Mouse (Mus musculus): ENCODE data around the gene Ltb. TPM values are rescaled to one million over a fixed set of nuclear protein-coding genes. Genes with fewer than 3 reads are reported as not detected.
A peak's percentile ranks its signal among the peaks of the same experiment; 100 is the strongest.
"Not testable (repeated sequence)": the region's sequence is repeated elsewhere in the genome, so short reads cannot be mapped to it uniquely, and the experiment has no call there.

Ltb gene
- polyA plus RNA-seq, 1 experiment from 2014 or later: 1.5 TPM

- 57% methylated on average over 5 of the region's 5 CpGs for WGBS
- H3K36me3 ChIP-seq (ENCODE audit: control insufficient read depth, insufficient read depth, low read length): peaks cover 27% of the 10 kb centered on the region
- H3K4me2 ChIP-seq (ENCODE audit: low read length): peak overlapping the region; percentile 84; the same call in 1 of the 2 replicates
- no peaks in the 10 kb centered on the region for H3K27me3 ChIP-seq (replicated peaks; ENCODE audit: control insufficient read depth, insufficient read depth, low read length)
- no peaks in the 10 kb centered on the region for H3K9me3 ChIP-seq (ENCODE audit: control insufficient read depth, low read length)
- no peak overlapping the region for H3K9ac ChIP-seq (ENCODE audit: low read length)
- peak overlapping the region; percentile 96 for H3K27ac ChIP-seq (ENCODE audit: low read depth)
- DNase-seq (ENCODE audit: low spot score) (no peak), ATAC-seq (replicated peaks; ENCODE audit: low FRiP score, low TSS enrichment, low read depth) (no peak)
- no peak overlapping the region for H3K4me3 ChIP-seq (ENCODE audit: low read depth, low read length)
- H3K4me1 ChIP-seq (replicated peaks; ENCODE audit: control insufficient read depth, insufficient read depth, low read length): peaks cover 42% of the 10 kb centered on the region
These were observed 38.4 kb downstream of the Ltb start for GRCm38 (mm10) chr17:35232659-35233058.

DNA sequence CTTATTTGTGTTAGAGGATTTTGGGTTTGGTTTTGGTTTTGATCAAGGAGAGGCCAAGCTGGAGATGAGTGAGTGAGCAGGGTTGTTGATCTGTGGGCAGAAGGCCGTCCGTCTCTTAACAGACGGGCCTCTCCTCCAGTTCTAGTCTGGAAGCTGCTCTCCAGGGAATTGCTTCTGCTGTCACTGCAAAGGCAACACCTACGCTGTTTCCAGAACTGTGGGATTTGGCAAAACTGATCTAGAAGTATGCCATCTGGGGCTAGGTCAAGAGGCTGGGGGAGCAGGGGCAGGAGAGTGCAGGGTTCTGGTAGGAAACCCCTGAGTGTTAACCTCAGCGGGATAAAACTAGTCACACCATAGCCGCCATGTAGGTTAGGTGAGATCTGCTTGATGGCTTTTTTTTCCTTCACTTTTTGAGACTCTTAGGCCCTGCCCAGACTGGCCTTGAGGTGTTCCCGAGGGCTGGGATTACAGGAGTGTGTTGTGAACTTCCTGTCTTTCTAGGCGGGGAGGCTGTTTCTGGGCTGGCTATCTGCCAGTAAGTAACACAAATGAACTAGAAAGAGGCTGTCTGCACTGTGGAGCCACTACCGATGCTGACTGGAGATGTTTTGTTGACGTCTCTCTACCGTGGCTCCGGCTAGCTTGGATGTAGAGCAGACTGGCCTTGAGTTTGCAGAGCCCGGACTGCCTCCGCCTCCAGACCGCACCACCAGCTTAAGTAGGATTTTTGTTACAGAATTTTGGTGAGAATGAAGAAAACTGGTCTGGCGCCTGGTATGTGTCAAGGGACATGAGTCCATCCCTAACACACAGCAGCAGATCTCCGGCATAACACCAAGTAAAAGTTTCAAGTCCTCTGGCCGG, 39.1 kb downstream of the Ltb start, which contains the start of gene Atp6v1g2:
Gene Atp6v1g2 (plus strand): TSS at position 547 of the 867 bp plus-strand sequence.
- Histone ChIP-seq H3K4me3 (ENCODE audit: low read depth, low read length) (peak within 1 kb of the TSS; percentile 59), H3K4me2 (ENCODE audit: low read length) (peak within 1 kb of the TSS; percentile 84), H3K9ac (ENCODE audit: low read length) (peak within 1 kb of the TSS; percentile 73), H3K9me3 (ENCODE audit: control insufficient read depth, low read length) (no peaks in the 10 kb centered on the region), H3K36me3 (ENCODE audit: control insufficient read depth, insufficient read depth, low read length) (peaks cover 25% of the 10 kb centered on the region), H3K4me1 (replicated peaks; ENCODE audit: control insufficient read depth, insufficient read depth, low read length) (peaks cover 42% of the 10 kb centered on the region), H3K27me3 (replicated peaks; ENCODE audit: control insufficient read depth, insufficient read depth, low read length) (no peaks in the 10 kb centered on the region), H3K27ac (ENCODE audit: low read depth) (peak within 1 kb of the TSS; percentile 96)
- WGBS: 39% methylated on average over 18 of the region's 18 CpGs
- ATAC-seq (replicated peaks; ENCODE audit: low FRiP score, low TSS enrichment, low read depth) (0 out of 2 replicates have a peak, but pooled peaks have one; percentile 2), DNase-seq (ENCODE audit: low spot score) (no peak)

DNA sequence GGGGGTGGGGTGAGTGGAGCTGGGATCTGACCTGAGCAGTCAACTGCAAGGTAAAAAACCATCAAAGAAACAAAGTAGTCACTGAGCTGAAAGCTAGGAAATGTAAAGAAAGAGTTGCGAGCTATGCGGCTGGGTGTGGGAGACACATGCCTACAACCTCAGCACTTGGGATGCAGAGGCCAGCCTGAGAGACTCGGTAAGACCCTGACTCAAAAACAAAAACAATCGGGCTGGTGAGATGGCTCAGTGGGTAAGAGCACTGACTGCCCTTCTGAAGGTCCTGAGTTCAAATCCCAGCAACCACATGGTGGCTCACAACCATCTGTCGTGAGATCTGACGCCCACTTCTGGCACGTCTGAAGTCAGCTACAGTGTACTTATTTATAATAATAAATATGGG, 39.9 kb downstream of the Ltb start:
- ATAC-seq (replicated peaks; ENCODE audit: low FRiP score, low TSS enrichment, low read depth); H3K27me3 ChIP-seq (replicated peaks; ENCODE audit: control insufficient read depth, insufficient read depth, low read length); DNase-seq (ENCODE audit: low spot score); H3K9me3 ChIP-seq (ENCODE audit: control insufficient read depth, low read length); H3K9ac ChIP-seq (ENCODE audit: low read length): not testable (repeated sequence)
- Histone ChIP-seq H3K27ac (ENCODE audit: low read depth) (peak overlapping the region; percentile 96), H3K4me2 (ENCODE audit: low read length) (peak overlapping the region; percentile 84), H3K4me1 (replicated peaks; ENCODE audit: control insufficient read depth, insufficient read depth, low read length) (peaks cover 42% of the 10 kb centered on the region), H3K36me3 (ENCODE audit: control insufficient read depth, insufficient read depth, low read length) (peaks cover 18% of the 10 kb centered on the region), H3K4me3 (ENCODE audit: low read depth, low read length) (peak overlapping the region; percentile 59; the same call in 1 of the 2 replicates)
- 86% methylated on average over 7 of the region's 7 CpGs for WGBS

GRCm38 (mm10) chr17:35234903-35235302, 40.7 kb downstream of the Ltb start:
- Histone ChIP-seq H3K4me2 (ENCODE audit: low read length) (peak overlapping the region; percentile 84), H3K27me3 (replicated peaks; ENCODE audit: control insufficient read depth, insufficient read depth, low read length) (no peaks in the 10 kb centered on the region), H3K27ac (ENCODE audit: low read depth) (peak overlapping the region; percentile 96), H3K4me3 (ENCODE audit: low read depth, low read length) (peak overlapping the region; percentile 59), H3K9me3 (ENCODE audit: control insufficient read depth, low read length) (no peaks in the 10 kb centered on the region), H3K4me1 (replicated peaks; ENCODE audit: control insufficient read depth, insufficient read depth, low read length) (peaks cover 39% of the 10 kb centered on the region), H3K9ac (ENCODE audit: low read length) (peak overlapping the region; percentile 73), H3K36me3 (ENCODE audit: control insufficient read depth, insufficient read depth, low read length) (peaks cover 10% of the 10 kb centered on the region; the same call in 1 of the 2 replicates)
- peak; percentile 79 for DNase-seq (ENCODE audit: low spot score)
- ATAC-seq (replicated peaks; ENCODE audit: low FRiP score, low TSS enrichment, low read depth): 0 out of 2 replicates have a peak, but pooled peaks have one; percentile 2
- WGBS: 3% methylated on average over 31 of the region's 31 CpGs

GRCm38 (mm10) chr17:35235614-35236389, 41.6 kb downstream of the Ltb start, which contains the start of gene Nfkbil1:
TSS of gene Nfkbil1 (minus strand) at chr17:35235792.
- Histone ChIP-seq H3K4me2 (ENCODE audit: low read length) (peak within 1 kb of the TSS; percentile 84), H3K27me3 (replicated peaks; ENCODE audit: control insufficient read depth, insufficient read depth, low read length) (no peaks in the 10 kb centered on the region), H3K9me3 (ENCODE audit: control insufficient read depth, low read length) (no peaks in the 10 kb centered on the region), H3K4me3 (ENCODE audit: low read depth, low read length) (peak within 1 kb of the TSS; percentile 59), H3K36me3 (ENCODE audit: control insufficient read depth, insufficient read depth, low read length) (peaks cover 7% of the 10 kb centered on the region; the same call in 1 of the 2 replicates), H3K27ac (ENCODE audit: low read depth) (peak within 1 kb of the TSS; percentile 96), H3K9ac (ENCODE audit: low read length) (peak within 1 kb of the TSS; percentile 73), H3K4me1 (replicated peaks; ENCODE audit: control insufficient read depth, insufficient read depth, low read length) (peaks cover 41% of the 10 kb centered on the region)
- ATAC-seq (replicated peaks; ENCODE audit: low FRiP score, low TSS enrichment, low read depth): peak; percentile 79
- DNase-seq (ENCODE audit: low spot score): peak; percentile 87
- WGBS: under 1% methylated on average over 35 of the region's 35 CpGs

DNA sequence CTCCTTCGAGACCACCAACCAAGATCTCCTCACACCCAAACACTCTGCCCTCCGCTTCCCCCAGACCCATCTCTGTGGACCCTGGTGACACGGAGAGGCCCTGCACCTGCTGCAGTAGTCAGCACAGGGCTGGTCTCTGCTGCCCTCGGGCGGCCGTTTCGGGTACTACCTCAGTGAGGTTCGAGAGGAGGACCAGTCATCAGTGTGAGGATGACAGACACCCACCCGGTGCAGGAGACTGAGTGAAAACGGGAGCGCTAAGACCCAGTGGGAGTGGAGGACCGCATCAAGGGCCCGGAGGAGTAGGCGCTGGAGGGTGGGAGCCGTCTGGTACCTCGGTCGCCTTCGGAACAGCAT, 42.1 kb downstream of the Ltb start:
- Histone ChIP-seq H3K4me1 (replicated peaks; ENCODE audit: control insufficient read depth, insufficient read depth, low read length) (peaks cover 42% of the 10 kb centered on the region), H3K9me3 (ENCODE audit: control insufficient read depth, low read length) (no peaks in the 10 kb centered on the region), H3K36me3 (ENCODE audit: control insufficient read depth, insufficient read depth, low read length) (peaks cover 1% of the 10 kb centered on the region; the same call in 1 of the 2 replicates), H3K27ac (ENCODE audit: low read depth) (peak overlapping the region; percentile 96), H3K27me3 (replicated peaks; ENCODE audit: control insufficient read depth, insufficient read depth, low read length) (no peaks in the 10 kb centered on the region), H3K9ac (ENCODE audit: low read length) (peak overlapping the region; percentile 73), H3K4me3 (ENCODE audit: low read depth, low read length) (peak overlapping the region; percentile 59), H3K4me2 (ENCODE audit: low read length) (peak overlapping the region; percentile 84)
- WGBS: 2% methylated on average over 18 of the region's 18 CpGs
- DNase-seq (ENCODE audit: low spot score): peak; percentile 100
- ATAC-seq (replicated peaks; ENCODE audit: low FRiP score, low TSS enrichment, low read depth): peak; percentile 56

- DNase-seq (ENCODE audit: low spot score) (no peak), ATAC-seq (replicated peaks; ENCODE audit: low FRiP score, low TSS enrichment, low read depth) (no peak)
- Histone ChIP-seq H3K4me1 (replicated peaks; ENCODE audit: control insufficient read depth, insufficient read depth, low read length) (peaks cover 38% of the 10 kb centered on the region), H3K4me2 (ENCODE audit: low read length) (no peak overlapping the region), H3K36me3 (ENCODE audit: control insufficient read depth, insufficient read depth, low read length) (no peaks in the 10 kb centered on the region), H3K9me3 (ENCODE audit: control insufficient read depth, low read length) (no peaks in the 10 kb centered on the region), H3K4me3 (ENCODE audit: low read depth, low read length) (no peak overlapping the region), H3K27me3 (replicated peaks; ENCODE audit: control insufficient read depth, insufficient read depth, low read length) (no peaks in the 10 kb centered on the region), H3K9ac (ENCODE audit: low read length) (no peak overlapping the region), H3K27ac (ENCODE audit: low read depth) (no peak overlapping the region)
- 72% methylated on average over 9 of the region's 9 CpGs for WGBS
These were observed 42.8 kb downstream of the Ltb start for GRCm38 (mm10) chr17:35236996-35237395.

DNA sequence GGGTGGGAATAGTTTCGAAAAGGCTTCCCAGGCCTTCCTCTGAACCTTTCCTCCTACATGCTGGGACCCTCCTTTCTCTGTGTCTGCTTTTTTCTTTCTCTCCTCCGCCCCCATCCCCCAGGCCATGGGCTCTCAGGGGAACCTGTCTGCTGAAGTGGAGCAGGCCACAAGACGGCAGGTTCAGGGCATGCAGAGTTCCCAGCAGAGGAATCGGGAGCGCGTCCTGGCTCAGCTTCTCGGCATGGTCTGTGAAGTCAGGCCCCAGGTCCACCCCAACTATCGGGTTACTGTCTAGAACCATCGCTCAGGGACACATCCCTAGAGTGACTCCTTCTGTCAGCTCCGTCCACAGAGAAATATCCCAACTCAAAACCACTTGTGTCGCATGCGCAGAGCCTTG, 43.3 kb downstream of the Ltb start:
- no peaks in the 10 kb centered on the region for H3K9me3 ChIP-seq (ENCODE audit: control insufficient read depth, low read length)
- H3K27ac ChIP-seq (ENCODE audit: low read depth): no peak overlapping the region
- ATAC-seq (replicated peaks; ENCODE audit: low FRiP score, low TSS enrichment, low read depth) (no peak), DNase-seq (ENCODE audit: low spot score) (no peak)
- H3K4me1 ChIP-seq (replicated peaks; ENCODE audit: control insufficient read depth, insufficient read depth, low read length): peaks cover 35% of the 10 kb centered on the region
- no peaks in the 10 kb centered on the region for H3K36me3 ChIP-seq (ENCODE audit: control insufficient read depth, insufficient read depth, low read length)
- 91% methylated on average over 12 of the region's 12 CpGs for WGBS
- H3K9ac ChIP-seq (ENCODE audit: low read length): no peak overlapping the region
- H3K4me2 ChIP-seq (ENCODE audit: low read length): no peak overlapping the region
- no peaks in the 10 kb centered on the region for H3K27me3 ChIP-seq (replicated peaks; ENCODE audit: control insufficient read depth, insufficient read depth, low read length)
- no peak overlapping the region for H3K4me3 ChIP-seq (ENCODE audit: low read depth, low read length)
